Mouse (Mus musculus): ENCODE results near the gene Ctdspl. TPM values are rescaled to one million over a fixed set of nuclear protein-coding genes. Genes with fewer than 3 reads are reported as not detected.

Ctdspl gene
- polyA plus RNA-seq, 1 experiment from 2014 or later, result 2.7 TPM

GRCm38 (mm10) chr9:118891068-118891467 lies 35.2 kb upstream of the Ctdspl start:
- Histone ChIP-seq H3K27ac (no peak overlapping the region), H3K9me3 (replicated peaks) (no peaks in the 10 kb centered on the region), H3K4me3 (replicated peaks) (no peak overlapping the region), H3K36me3 (no peaks in the 10 kb centered on the region), H3K4me2 (no peak overlapping the region), H3K9ac (no peak overlapping the region), H3K27me3 (no peaks in the 10 kb centered on the region), H3K4me1 (replicated peaks) (no peaks in the 10 kb centered on the region)
- no peak for DNase-seq
- no peak for ATAC-seq (ENCODE audit: low read depth)
- WGBS (ENCODE audit: insufficient replicate concordance), result 76% methylated on average over 6 of the region's 6 CpGs

- Histone ChIP-seq H3K27ac (no peak overlapping the region), H3K4me1 (replicated peaks) (no peaks in the 10 kb centered on the region), H3K4me2 (no peak overlapping the region), H3K4me3 (replicated peaks) (no peak overlapping the region), H3K27me3 (no peaks in the 10 kb centered on the region), H3K9ac (no peak overlapping the region), H3K9me3 (replicated peaks) (no peaks in the 10 kb centered on the region), H3K36me3 (no peaks in the 10 kb centered on the region)
- no peak for DNase-seq
- WGBS (ENCODE audit: insufficient replicate concordance), result 77% methylated on average over 9 of the region's 9 CpGs
- ATAC-seq (ENCODE audit: low read depth), result no peak
These were observed 34.7 kb upstream of the Ctdspl start for GRCm38 (mm10) chr9:118891593-118891992.

- no peaks in the 10 kb centered on the region for H3K4me1 ChIP-seq (replicated peaks)
- H3K36me3 ChIP-seq, result no peaks in the 10 kb centered on the region
- no peaks in the 10 kb centered on the region for H3K9me3 ChIP-seq (replicated peaks)
- ATAC-seq (ENCODE audit: low read depth), result no peak
- 50% methylated on average over 2 of the region's 2 CpGs for WGBS (ENCODE audit: insufficient replicate concordance)
- no peak overlapping the region for H3K4me2 ChIP-seq
- DNase-seq, result no peak
- no peak overlapping the region for H3K4me3 ChIP-seq (replicated peaks)
- H3K27ac ChIP-seq, result no peak overlapping the region
- no peak overlapping the region for H3K9ac ChIP-seq
- H3K27me3 ChIP-seq, result no peaks in the 10 kb centered on the region
These were observed 31.2 kb upstream of the Ctdspl start for GRCm38 (mm10) chr9:118895101-118895500.

GRCm38 (mm10) chr9:118900677-118901076 lies 25.6 kb upstream of the Ctdspl start:
- H3K4me2 ChIP-seq, result no peak overlapping the region
- no peak overlapping the region for H3K27ac ChIP-seq
- no peak for DNase-seq
- no peaks in the 10 kb centered on the region for H3K4me1 ChIP-seq (replicated peaks)
- H3K4me3 ChIP-seq (replicated peaks), result no peak overlapping the region
- no peaks in the 10 kb centered on the region for H3K36me3 ChIP-seq
- H3K27me3 ChIP-seq, result no peaks in the 10 kb centered on the region
- WGBS (ENCODE audit: insufficient replicate concordance), result 67% methylated on average over 2 of the region's 2 CpGs
- no peak overlapping the region for H3K9ac ChIP-seq
- no peaks in the 10 kb centered on the region for H3K9me3 ChIP-seq (replicated peaks)
- no peak for ATAC-seq (ENCODE audit: low read depth)

- WGBS (ENCODE audit: insufficient replicate concordance), result 64% methylated on average over 6 of the region's 6 CpGs
- no peak overlapping the region for H3K4me3 ChIP-seq (replicated peaks)
- H3K27me3 ChIP-seq, result no peaks in the 10 kb centered on the region
- H3K9ac ChIP-seq, result no peak overlapping the region
- DNase-seq (no peak), ATAC-seq (ENCODE audit: low read depth) (no peak)
- H3K36me3 ChIP-seq, result no peaks in the 10 kb centered on the region
- H3K9me3 ChIP-seq (replicated peaks), result no peaks in the 10 kb centered on the region
- no peak overlapping the region for H3K27ac ChIP-seq
- H3K4me2 ChIP-seq, result no peak overlapping the region
- H3K4me1 ChIP-seq (replicated peaks), result no peaks in the 10 kb centered on the region
These were observed 24.3 kb upstream of the Ctdspl start for GRCm38 (mm10) chr9:118901917-118902316.

GRCm38 (mm10) chr9:118907934-118908620 lies 18.2 kb upstream of the Ctdspl start:
- no peak overlapping the region for H3K9ac ChIP-seq
- H3K27ac ChIP-seq, result no peak overlapping the region
- DNase-seq, result peak; percentile 32
- no peaks in the 10 kb centered on the region for H3K4me1 ChIP-seq (replicated peaks)
- ATAC-seq (ENCODE audit: low read depth), result no peak
- H3K4me2 ChIP-seq, result no peak overlapping the region
- no peaks in the 10 kb centered on the region for H3K27me3 ChIP-seq
- WGBS (ENCODE audit: insufficient replicate concordance), result 44% methylated on average over 18 of the region's 18 CpGs
- H3K4me3 ChIP-seq (replicated peaks), result no peak overlapping the region
- H3K9me3 ChIP-seq (replicated peaks), result no peaks in the 10 kb centered on the region
- no peaks in the 10 kb centered on the region for H3K36me3 ChIP-seq

GRCm38 (mm10) chr9:118913048-118913447 lies 13.2 kb upstream of the Ctdspl start:
- H3K9ac ChIP-seq, result no peak overlapping the region
- 43% methylated on average over 9 of the region's 9 CpGs for WGBS (ENCODE audit: insufficient replicate concordance)
- ATAC-seq (ENCODE audit: low read depth) (no peak), DNase-seq (no peak)
- H3K27ac ChIP-seq, result no peak overlapping the region
- no peak overlapping the region for H3K4me2 ChIP-seq
- no peak overlapping the region for H3K4me3 ChIP-seq (replicated peaks)
- H3K4me1 ChIP-seq (replicated peaks), result 0 out of 2 replicates have a peak, but pooled peaks cover 3% of the 10 kb centered on the region
- H3K27me3 ChIP-seq, result no peaks in the 10 kb centered on the region
- no peaks in the 10 kb centered on the region for H3K9me3 ChIP-seq (replicated peaks)
- H3K36me3 ChIP-seq, result no peaks in the 10 kb centered on the region

GRCm38 (mm10) chr9:118913613-118914012 lies 12.6 kb upstream of the Ctdspl start:
- H3K27ac ChIP-seq, result no peak overlapping the region
- DNase-seq, result no peak
- 0 out of 2 replicates have a peak, but pooled peaks cover 5% of the 10 kb centered on the region for H3K4me1 ChIP-seq (replicated peaks)
- WGBS (ENCODE audit: insufficient replicate concordance), result 44% methylated on average over 3 of the region's 3 CpGs
- no peak overlapping the region for H3K4me3 ChIP-seq (replicated peaks)
- no peaks in the 10 kb centered on the region for H3K9me3 ChIP-seq (replicated peaks)
- H3K9ac ChIP-seq, result no peak overlapping the region
- no peak overlapping the region for H3K4me2 ChIP-seq
- no peaks in the 10 kb centered on the region for H3K27me3 ChIP-seq
- H3K36me3 ChIP-seq, result no peaks in the 10 kb centered on the region
- no peak for ATAC-seq (ENCODE audit: low read depth)

GRCm38 (mm10) chr9:118914589-118914988 lies 11.7 kb upstream of the Ctdspl start:
- H3K27ac ChIP-seq, result no peak overlapping the region
- H3K4me3 ChIP-seq (replicated peaks), result no peak overlapping the region
- H3K9ac ChIP-seq, result no peak overlapping the region
- no peak for DNase-seq
- no peak overlapping the region for H3K4me2 ChIP-seq
- WGBS (ENCODE audit: insufficient replicate concordance), result 49% methylated on average over 8 of the region's 8 CpGs
- no peak for ATAC-seq (ENCODE audit: low read depth)
- no peaks in the 10 kb centered on the region for H3K36me3 ChIP-seq
- no peaks in the 10 kb centered on the region for H3K9me3 ChIP-seq (replicated peaks)
- H3K4me1 ChIP-seq (replicated peaks), result 0 out of 2 replicates have a peak, but pooled peaks cover 7% of the 10 kb centered on the region
- peaks cover under 1% of the 10 kb centered on the region; the same call in 1 of the 2 replicates for H3K27me3 ChIP-seq

GRCm38 (mm10) chr9:118915290-118915689 lies 11.0 kb upstream of the Ctdspl start:
- ATAC-seq (ENCODE audit: low read depth), result no peak
- Histone ChIP-seq H3K4me2 (no peak overlapping the region), H3K27me3 (peaks cover 3% of the 10 kb centered on the region; the same call in 1 of the 2 replicates), H3K9ac (no peak overlapping the region), H3K9me3 (replicated peaks) (no peaks in the 10 kb centered on the region), H3K4me1 (replicated peaks) (0 out of 2 replicates have a peak, but pooled peaks cover 7% of the 10 kb centered on the region), H3K36me3 (no peaks in the 10 kb centered on the region), H3K4me3 (replicated peaks) (no peak overlapping the region), H3K27ac (no peak overlapping the region)
- WGBS (ENCODE audit: insufficient replicate concordance), result 41% methylated on average over 5 of the region's 5 CpGs
- DNase-seq, result no peak

- H3K27me3 ChIP-seq, result peaks cover 3% of the 10 kb centered on the region; the same call in 1 of the 2 replicates
- H3K4me2 ChIP-seq, result no peak overlapping the region
- no peak overlapping the region for H3K9ac ChIP-seq
- H3K36me3 ChIP-seq, result no peaks in the 10 kb centered on the region
- ATAC-seq (ENCODE audit: low read depth), result no peak
- H3K9me3 ChIP-seq (replicated peaks), result no peaks in the 10 kb centered on the region
- H3K4me1 ChIP-seq (replicated peaks), result peaks cover 11% of the 10 kb centered on the region
- 65% methylated on average over 16 of the region's 16 CpGs for WGBS (ENCODE audit: insufficient replicate concordance)
- no peak overlapping the region for H3K27ac ChIP-seq
- H3K4me3 ChIP-seq (replicated peaks), result no peak overlapping the region
- DNase-seq, result no peak
These were observed 6.5 kb upstream of the Ctdspl start for GRCm38 (mm10) chr9:118919672-118920186.
